Mouse (Mus musculus) forebrain, embryonic 15.5 days (tissue): ENCODE measurements around the gene 4930451I11Rik. TPM values are rescaled to one million over a fixed set of nuclear protein-coding genes. Genes with fewer than 3 reads are reported as not detected.
A peak's percentile ranks its signal among the peaks of the same experiment; 100 is the strongest.

ENCODE experiments used
- ATAC-seq: fragments of 200-750 bp; cut with Nextera tagmentation; replicated peaks from 2 replicates; pipeline ENCODE4 v1.8.0; 2017; ENCODE audit warnings: mild to moderate bottlenecking, moderate TSS enrichment, moderate library complexity
- H3K27ac ChIP-seq: fragments of 300-500 bp; sonication (generic); replicated peaks from 2 replicates; pipeline ENCODE4 v1.5.1; 2015; ENCODE audit warnings: mild to moderate bottlenecking, inconsistent platforms
- H3K27me3 ChIP-seq: fragments of 300-500 bp; sonication (generic); 2 replicates; pipeline ENCODE4 v1.6.1; 2015; ENCODE audit warnings: inconsistent platforms
- H3K36me3 ChIP-seq: fragments of 300-500 bp; sonication (generic); 2 replicates; pipeline ENCODE4 v1.6.1; 2015; ENCODE audit warnings: mild to moderate bottlenecking, inconsistent platforms
- H3K4me1 ChIP-seq: fragments of 300-500 bp; sonication (generic); 2 replicates; pipeline ENCODE4 v1.6.1; 2015; ENCODE audit warnings: inconsistent platforms
- H3K4me2 ChIP-seq: fragments of 300-500 bp; sonication (generic); replicated peaks from 2 replicates; pipeline ENCODE4 v1.6.1; 2015; ENCODE audit warnings: mild to moderate bottlenecking, inconsistent platforms
- H3K4me3 ChIP-seq: fragments of 300-500 bp; sonication (generic); 2 replicates; pipeline ENCODE4 v1.5.1; 2015; ENCODE audit warnings: mild to moderate bottlenecking, inconsistent platforms
- H3K9ac ChIP-seq: fragments of 300-500 bp; sonication (generic); replicated peaks from 2 replicates; pipeline ENCODE4 v1.6.1; 2015; ENCODE audit warnings: mild to moderate bottlenecking, inconsistent platforms
- H3K9me3 ChIP-seq: fragments of 300-500 bp; sonication (generic); 2 replicates; pipeline ENCODE4 v1.6.1; 2016; ENCODE audit warnings: inconsistent platforms
- WGBS: fragments of 180-500 bp; shearing (Covaris S2); methylation state at CpG from one replicate; pipeline ENCODE4 v1.1.7; 2015; ENCODE audit warnings: mixed read lengths; 5-methylcytosine and 5-hydroxymethylcytosine counted together
- polyA plus RNA-seq: library from polyadenylated mRNA; unstranded; fragments of >200 nt; fragmentation: Nextera tagmentation; extraction: Ambion mirVana; gene quantifications from 2 replicates; pipeline ENCODE4 v1.2.1, GENCODE M21; 2015

The 4930451I11Rik gene
- polyA plus RNA-seq, 1 experiment from 2014 or later = not detected

DNA sequence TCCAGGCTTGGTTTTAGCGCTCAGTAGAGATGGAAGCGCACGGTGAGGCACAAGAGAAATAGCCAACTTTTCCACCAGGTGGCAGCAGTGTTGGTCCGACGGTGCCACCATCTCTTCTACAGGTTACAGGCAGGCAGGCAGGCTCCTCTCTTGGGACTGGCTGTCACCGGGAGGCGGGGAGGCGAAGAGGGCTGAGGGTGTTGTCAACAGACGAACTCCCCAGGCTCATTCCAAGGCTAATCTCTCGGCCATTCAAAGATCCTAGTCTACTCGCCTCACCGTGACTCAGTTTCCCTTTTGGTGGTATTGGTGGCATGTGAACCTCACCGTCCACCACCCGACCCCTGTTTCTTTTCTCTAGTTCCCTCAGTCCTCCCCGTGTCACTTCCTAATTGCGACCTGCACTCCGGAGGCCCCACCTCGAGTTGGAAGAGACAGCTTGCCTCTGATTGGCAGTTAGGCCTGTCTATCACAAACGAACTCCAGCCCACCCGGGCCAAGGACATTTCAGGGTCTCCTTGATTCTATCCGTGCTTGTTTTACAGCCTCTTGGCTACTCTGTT, 678 bp upstream of the 4930451I11Rik start:
- peak; percentile 88 for ATAC-seq
- no peaks in the 10 kb centered on the region for H3K9me3 ChIP-seq
- no peaks in the 10 kb centered on the region; the same call in 1 of the 2 replicates for H3K36me3 ChIP-seq
- H3K4me1 ChIP-seq = peaks cover 9% of the 10 kb centered on the region
- H3K27ac ChIP-seq = no peak overlapping the region
- no peaks in the 10 kb centered on the region for H3K27me3 ChIP-seq
- H3K9ac ChIP-seq = no peak overlapping the region
- peak overlapping the region; percentile 38 for H3K4me3 ChIP-seq
- H3K4me2 ChIP-seq = peak overlapping the region; percentile 57
- WGBS = under 1% methylated on average over 21 of the region's 21 CpGs

DNA sequence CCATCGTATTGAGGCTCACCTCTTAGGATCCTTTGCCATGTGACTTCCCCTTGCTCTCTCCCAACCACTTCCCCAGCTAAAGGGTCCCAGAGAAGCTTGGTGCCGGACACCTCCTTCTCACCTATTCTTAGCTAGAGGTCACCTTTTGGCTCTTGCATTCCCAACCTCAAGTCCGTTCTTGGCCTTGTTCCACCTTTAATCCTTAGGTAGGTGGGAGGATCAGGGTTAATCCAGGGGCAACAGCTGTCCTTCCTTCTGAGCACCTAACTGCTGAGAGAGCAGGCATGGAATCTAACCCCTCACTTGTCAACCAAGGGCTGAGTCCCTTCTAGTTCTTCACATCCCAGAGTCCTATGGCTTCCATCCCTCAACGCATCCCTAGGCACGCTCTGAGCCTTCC, 5.5 kb downstream of the 4930451I11Rik start:
- Histone ChIP-seq H3K27me3 (no peaks in the 10 kb centered on the region), H3K9ac (no peak overlapping the region), H3K4me3 (no peak overlapping the region), H3K9me3 (no peaks in the 10 kb centered on the region), H3K4me1 (peaks cover 35% of the 10 kb centered on the region), H3K27ac (no peak overlapping the region), H3K36me3 (no peaks in the 10 kb centered on the region; the same call in 1 of the 2 replicates), H3K4me2 (no peak overlapping the region)
- ATAC-seq = no peak
- WGBS = 81% methylated on average over 5 of the region's 5 CpGs

DNA sequence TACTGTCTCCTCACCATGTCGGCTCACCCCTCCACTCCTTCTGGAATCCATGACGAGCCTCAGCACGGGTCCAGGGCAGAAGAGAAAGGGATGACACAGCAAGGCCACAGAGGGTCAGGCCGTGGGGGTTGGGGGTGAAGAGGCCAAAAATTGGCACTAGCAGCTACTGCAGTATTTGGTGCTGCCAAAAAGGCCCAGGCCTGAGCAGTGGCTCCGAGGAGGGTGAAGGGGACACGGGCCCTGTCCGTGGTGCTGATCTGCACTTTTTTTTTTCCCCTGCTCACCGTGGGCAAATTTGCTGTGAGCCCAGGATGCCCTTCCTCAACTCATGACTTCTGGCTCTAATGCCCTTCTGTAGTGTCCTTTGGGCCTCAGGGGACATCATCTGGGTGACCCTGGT, 6.0 kb downstream of the 4930451I11Rik start:
- H3K27ac ChIP-seq = no peak overlapping the region
- no peak overlapping the region for H3K9ac ChIP-seq
- ATAC-seq = no peak
- no peaks in the 10 kb centered on the region for H3K9me3 ChIP-seq
- WGBS = 25% methylated on average over 8 of the region's 8 CpGs
- H3K4me1 ChIP-seq = peaks cover 35% of the 10 kb centered on the region
- H3K27me3 ChIP-seq = no peaks in the 10 kb centered on the region
- no peaks in the 10 kb centered on the region; the same call in 1 of the 2 replicates for H3K36me3 ChIP-seq
- H3K4me3 ChIP-seq = no peak overlapping the region
- H3K4me2 ChIP-seq = peak overlapping the region; percentile 72; the same call in 1 of the 2 replicates

DNA sequence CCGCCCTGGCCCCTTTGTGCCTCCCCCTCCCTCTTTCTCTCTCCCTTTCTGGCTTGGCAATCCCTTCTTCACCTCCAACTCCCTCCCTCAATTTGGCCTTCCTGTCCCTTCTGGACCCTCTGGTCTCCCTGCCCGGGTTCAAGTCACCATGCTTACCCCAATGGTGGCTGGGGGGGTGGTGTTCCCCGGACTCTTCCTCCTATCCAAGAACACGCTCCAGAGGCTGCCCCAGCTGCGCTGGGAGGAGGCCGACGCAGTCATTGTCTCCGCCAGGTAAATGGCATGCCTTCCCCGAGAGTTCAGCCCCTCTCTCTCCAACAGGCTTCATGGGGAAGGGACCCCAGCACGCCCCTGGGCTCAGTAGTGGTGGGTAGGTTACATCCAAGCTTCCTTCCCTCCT, 7.5 kb downstream of the 4930451I11Rik start:
- WGBS = 7% methylated on average over 10 of the region's 10 CpGs
- Histone ChIP-seq H3K4me2 (peak overlapping the region; percentile 72), H3K36me3 (no peaks in the 10 kb centered on the region; the same call in 1 of the 2 replicates), H3K9ac (peak overlapping the region; percentile 89), H3K27me3 (no peaks in the 10 kb centered on the region), H3K4me1 (peaks cover 35% of the 10 kb centered on the region), H3K9me3 (no peaks in the 10 kb centered on the region), H3K4me3 (peak overlapping the region; percentile 75), H3K27ac (peak overlapping the region; percentile 85)
- ATAC-seq = peak; percentile 14; the same call in 1 of the 2 replicates

DNA sequence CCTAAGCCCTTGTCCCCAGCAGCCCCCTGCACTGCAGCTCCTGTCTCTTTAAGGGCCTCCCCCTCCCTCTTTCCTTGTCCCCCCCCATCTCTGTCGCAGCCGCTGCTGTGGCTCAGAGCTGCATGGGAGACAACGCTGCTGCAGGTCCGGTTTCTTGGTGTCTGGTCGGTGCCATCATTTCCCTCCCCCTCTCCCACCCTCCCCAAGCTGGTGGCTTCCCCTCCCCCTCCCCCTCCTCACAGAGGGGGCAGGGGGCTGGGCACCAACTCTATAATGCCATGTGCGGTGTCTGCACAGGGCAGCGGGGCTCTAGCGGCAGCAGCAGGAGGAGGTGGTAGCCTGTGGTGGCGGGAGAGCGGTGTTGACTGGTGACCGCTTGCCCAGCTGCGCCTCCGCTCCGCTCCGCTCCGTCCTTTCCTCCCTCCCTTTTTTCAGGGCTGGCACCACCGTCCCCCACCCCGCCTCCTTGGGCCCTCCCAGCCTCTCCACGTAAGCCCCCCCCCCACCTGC, 8.2 kb downstream of the 4930451I11Rik start:
- Histone ChIP-seq H3K27me3 (no peaks in the 10 kb centered on the region), H3K27ac (peak overlapping the region; percentile 85), H3K4me1 (peaks cover 35% of the 10 kb centered on the region), H3K36me3 (no peaks in the 10 kb centered on the region; the same call in 1 of the 2 replicates), H3K9ac (peak overlapping the region; percentile 89), H3K4me3 (peak overlapping the region; percentile 75), H3K4me2 (peak overlapping the region; percentile 72), H3K9me3 (no peaks in the 10 kb centered on the region)
- peak; percentile 78 for ATAC-seq
- under 1% methylated on average over 11 of the region's 19 CpGs for WGBS

DNA sequence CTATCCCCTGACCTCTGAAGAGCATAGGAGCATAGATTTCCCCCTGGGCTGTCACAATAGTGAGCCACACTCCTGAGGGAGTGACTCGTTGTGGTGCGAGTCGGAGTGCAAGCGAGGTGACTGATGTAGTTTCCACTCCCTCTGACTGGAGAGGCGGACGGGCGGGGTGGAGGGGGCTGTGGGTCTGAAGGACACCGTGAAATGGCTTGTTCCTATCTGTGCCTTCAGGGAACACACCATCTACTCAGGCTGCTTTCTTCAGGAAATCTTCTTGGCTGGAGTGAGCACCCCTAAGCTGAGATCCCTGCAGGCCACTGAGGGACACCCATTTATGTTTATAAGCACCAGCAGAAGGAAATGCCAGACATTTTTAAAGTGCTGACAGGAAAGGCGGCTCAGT, 8.7 kb downstream of the 4930451I11Rik start:
- ATAC-seq = peak; percentile 45; the same call in 1 of the 2 replicates
- 20% methylated on average over 9 of the region's 9 CpGs for WGBS
- no peaks in the 10 kb centered on the region; the same call in 1 of the 2 replicates for H3K36me3 ChIP-seq
- peak overlapping the region; percentile 85 for H3K27ac ChIP-seq
- H3K27me3 ChIP-seq = no peaks in the 10 kb centered on the region
- H3K4me2 ChIP-seq = peak overlapping the region; percentile 72
- peaks cover 35% of the 10 kb centered on the region for H3K4me1 ChIP-seq
- H3K9ac ChIP-seq = peak overlapping the region; percentile 89
- H3K4me3 ChIP-seq = peak overlapping the region; percentile 75
- H3K9me3 ChIP-seq = no peaks in the 10 kb centered on the region

DNA sequence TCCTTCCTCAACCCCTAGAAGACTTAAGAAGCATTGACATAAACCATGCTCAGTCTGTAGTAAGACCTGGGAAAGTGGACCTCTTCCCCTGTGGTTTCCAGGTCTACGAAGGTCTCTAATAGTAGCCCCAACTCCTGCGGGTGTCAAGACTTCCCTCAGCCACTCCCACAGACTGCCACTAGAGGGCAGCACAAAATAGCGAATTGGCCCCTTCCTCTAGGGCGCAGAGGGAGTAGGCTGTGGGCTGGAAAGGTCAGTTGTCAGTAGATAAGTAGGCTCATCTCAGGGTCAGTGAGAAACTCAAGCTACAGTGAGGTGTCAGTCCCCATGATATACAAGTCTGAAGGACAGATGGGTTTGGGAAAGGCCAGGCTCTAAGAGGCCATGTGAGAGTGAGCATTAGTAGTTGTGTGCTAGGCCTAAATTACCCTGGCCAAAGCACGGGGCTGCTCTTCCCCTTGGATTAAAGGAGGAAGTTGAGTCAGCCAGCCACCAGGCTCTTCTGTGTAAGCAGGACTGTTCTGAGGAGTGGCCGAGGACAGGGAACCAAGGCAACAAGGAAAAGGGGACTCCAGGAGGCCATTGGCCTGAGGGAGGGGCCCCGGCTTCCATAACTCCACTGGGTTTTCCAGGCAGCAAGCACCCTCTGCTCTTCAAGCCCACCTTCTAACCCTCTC, 9.5 kb downstream of the 4930451I11Rik start:
- Histone ChIP-seq H3K9ac (0 out of 2 replicates have a peak overlapping the region, but pooled peaks have one; percentile 89), H3K4me1 (peaks cover 35% of the 10 kb centered on the region), H3K4me2 (peak overlapping the region; percentile 72), H3K9me3 (no peaks in the 10 kb centered on the region), H3K27me3 (no peaks in the 10 kb centered on the region), H3K36me3 (no peaks in the 10 kb centered on the region; the same call in 1 of the 2 replicates), H3K27ac (peak overlapping the region; percentile 85; the same call in 1 of the 2 replicates), H3K4me3 (peak overlapping the region; percentile 75)
- 22% methylated on average over 7 of the region's 7 CpGs for WGBS
- peak; percentile 28; the same call in 1 of the 2 replicates for ATAC-seq

DNA sequence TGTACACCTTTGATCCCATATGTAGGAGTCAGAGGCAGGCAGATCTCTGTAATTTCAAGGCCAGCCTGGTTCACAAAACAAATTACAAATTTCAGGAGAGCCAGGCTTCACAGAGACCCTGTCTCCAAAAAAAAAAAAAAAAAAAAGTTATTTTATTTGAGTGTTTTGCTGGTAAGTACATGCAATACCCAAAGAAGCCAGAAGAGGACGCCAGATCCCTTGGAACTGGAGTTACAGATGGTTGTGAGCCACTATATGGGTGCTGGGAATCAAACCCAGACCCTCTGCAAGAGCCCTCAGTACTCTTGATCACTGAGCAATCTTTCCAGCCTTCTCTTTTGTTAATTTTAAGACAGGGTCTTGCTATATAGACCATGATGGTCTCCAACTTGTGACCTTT, 12.6 kb downstream of the 4930451I11Rik start:
- Histone ChIP-seq H3K4me2 (no peak overlapping the region), H3K36me3 (no peaks in the 10 kb centered on the region), H3K9ac (no peak overlapping the region), H3K27ac (no peak overlapping the region), H3K9me3 (no peaks in the 10 kb centered on the region), H3K4me1 (peaks cover 11% of the 10 kb centered on the region), H3K27me3 (no peaks in the 10 kb centered on the region), H3K4me3 (no peak overlapping the region)
- ATAC-seq = no peak
- WGBS = 25% methylated on average over 1 of the region's 1 CpGs

DNA sequence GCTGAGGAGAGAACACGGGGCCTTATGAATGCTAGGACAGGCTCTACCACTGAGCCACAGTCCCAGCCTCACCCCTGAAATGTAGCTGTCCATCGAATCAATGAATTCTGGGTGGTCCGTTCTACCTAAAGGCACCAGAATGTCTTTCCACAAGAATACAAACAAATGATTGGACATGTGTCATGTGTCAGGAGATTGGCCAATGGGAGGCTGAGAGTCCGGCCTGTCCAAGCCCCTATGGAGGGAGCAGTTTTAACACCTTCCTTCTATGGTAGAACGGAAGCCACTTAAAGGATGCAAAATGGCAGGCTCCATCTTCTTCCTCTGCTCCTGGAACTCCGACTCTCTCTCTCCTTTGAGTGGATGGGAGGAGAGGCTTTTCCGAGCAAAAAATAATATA, 13.8 kb downstream of the 4930451I11Rik start:
- WGBS = 82% methylated on average over 7 of the region's 7 CpGs
- Histone ChIP-seq H3K27me3 (no peaks in the 10 kb centered on the region), H3K9me3 (no peaks in the 10 kb centered on the region), H3K9ac (no peak overlapping the region), H3K36me3 (no peaks in the 10 kb centered on the region), H3K27ac (no peak overlapping the region), H3K4me2 (no peak overlapping the region), H3K4me3 (no peak overlapping the region), H3K4me1 (peaks cover 8% of the 10 kb centered on the region)
- ATAC-seq = no peak

DNA sequence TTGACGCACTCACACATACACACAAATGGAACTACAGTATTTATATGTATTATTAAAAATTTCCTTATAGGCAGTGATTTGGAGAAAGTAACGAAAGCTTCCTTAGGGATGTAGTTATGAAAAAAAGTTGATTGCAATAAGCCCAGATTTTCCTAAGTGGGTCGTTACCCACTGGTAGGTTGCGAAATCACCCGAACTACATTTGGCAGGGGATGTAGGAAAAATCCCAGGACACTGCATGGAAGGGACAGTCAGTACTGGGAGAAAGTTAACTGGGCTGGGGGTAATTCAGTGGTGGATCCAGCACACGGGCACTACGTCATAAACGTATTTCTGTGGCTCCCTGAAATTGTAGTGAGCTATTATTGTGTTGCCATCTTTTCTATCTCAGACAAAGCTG, 14.9 kb downstream of the 4930451I11Rik start:
- H3K4me2 ChIP-seq = no peak overlapping the region
- H3K27ac ChIP-seq = no peak overlapping the region
- no peaks in the 10 kb centered on the region for H3K9me3 ChIP-seq
- no peaks in the 10 kb centered on the region for H3K27me3 ChIP-seq
- no peaks in the 10 kb centered on the region for H3K4me1 ChIP-seq
- no peaks in the 10 kb centered on the region for H3K36me3 ChIP-seq
- H3K9ac ChIP-seq = no peak overlapping the region
- ATAC-seq = no peak
- WGBS = 86% methylated on average over 8 of the region's 8 CpGs
- no peak overlapping the region for H3K4me3 ChIP-seq

DNA sequence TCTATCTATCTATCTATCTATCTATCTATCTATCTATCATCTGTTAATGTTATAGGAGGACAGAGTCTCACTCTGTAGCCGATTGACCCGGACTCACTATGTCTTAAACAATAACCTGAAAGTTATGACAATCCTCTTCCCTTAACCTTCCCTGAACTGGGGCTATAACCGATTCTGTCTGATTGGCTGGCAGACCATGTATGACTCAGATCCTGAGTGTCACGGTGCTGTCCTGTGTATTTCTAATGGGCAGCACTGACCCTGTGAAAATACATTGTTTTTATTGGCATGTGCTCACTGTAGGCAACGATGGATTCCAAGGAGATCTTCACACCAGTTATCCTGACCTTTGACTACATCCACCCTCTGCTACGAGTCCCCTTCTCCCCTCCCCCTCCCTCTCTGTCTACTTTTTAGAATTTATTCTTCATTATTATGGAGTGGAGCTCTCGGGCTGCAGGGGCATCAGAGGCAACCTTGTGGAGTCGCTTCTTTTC, 15.7 kb downstream of the 4930451I11Rik start:
- Histone ChIP-seq H3K27ac (no peak overlapping the region), H3K9me3 (no peaks in the 10 kb centered on the region), H3K27me3 (no peaks in the 10 kb centered on the region), H3K4me3 (no peak overlapping the region), H3K4me2 (no peak overlapping the region), H3K36me3 (no peaks in the 10 kb centered on the region), H3K9ac (no peak overlapping the region), H3K4me1 (no peaks in the 10 kb centered on the region)
- 58% methylated on average over 8 of the region's 8 CpGs for WGBS
- ATAC-seq = no peak

DNA sequence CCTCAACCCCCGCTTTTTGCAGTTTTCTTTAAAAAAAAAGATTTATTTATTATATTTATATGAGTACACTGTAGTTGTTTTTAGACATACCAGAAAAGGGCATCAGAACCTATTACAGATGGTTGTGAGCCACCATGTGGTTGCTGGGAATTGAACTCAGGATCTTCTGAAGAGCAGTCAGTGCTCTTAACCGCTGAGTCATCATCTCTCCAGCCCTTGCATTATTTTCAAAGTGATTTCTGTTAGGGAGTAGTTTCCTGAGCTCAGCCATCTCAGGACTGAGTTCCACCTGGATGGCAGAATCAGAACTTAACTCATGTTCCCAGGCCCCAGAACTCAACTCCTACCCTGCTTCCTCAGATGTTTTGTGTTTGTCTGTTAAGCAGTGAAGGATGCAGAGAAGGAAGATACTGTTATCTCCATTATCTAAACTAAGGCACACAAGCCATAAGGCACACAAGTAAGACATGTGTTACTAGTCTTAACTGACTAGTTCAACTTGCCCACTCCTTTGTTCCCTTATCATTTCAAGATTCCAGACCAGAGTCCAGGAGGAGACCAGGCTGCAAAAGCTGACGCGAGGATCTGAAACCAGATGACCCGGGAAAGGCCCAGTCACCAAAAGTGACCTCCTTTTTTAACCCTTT, 21.6 kb downstream of the 4930451I11Rik start:
- peak overlapping the region; percentile 90; the same call in 1 of the 2 replicates for H3K4me2 ChIP-seq
- no peaks in the 10 kb centered on the region for H3K9me3 ChIP-seq
- peaks cover 4% of the 10 kb centered on the region; the same call in 1 of the 2 replicates for H3K36me3 ChIP-seq
- H3K27me3 ChIP-seq = no peaks in the 10 kb centered on the region
- peak overlapping the region; percentile 92; the same call in 1 of the 2 replicates for H3K9ac ChIP-seq
- ATAC-seq = no peak
- H3K27ac ChIP-seq = no peak overlapping the region
- WGBS = 67% methylated on average over 5 of the region's 5 CpGs
- no peak overlapping the region for H3K4me3 ChIP-seq
- peaks cover 22% of the 10 kb centered on the region for H3K4me1 ChIP-seq
